9 mouse cellular contexts compared by ENCODE assay signal in the genomic region with DNA sequence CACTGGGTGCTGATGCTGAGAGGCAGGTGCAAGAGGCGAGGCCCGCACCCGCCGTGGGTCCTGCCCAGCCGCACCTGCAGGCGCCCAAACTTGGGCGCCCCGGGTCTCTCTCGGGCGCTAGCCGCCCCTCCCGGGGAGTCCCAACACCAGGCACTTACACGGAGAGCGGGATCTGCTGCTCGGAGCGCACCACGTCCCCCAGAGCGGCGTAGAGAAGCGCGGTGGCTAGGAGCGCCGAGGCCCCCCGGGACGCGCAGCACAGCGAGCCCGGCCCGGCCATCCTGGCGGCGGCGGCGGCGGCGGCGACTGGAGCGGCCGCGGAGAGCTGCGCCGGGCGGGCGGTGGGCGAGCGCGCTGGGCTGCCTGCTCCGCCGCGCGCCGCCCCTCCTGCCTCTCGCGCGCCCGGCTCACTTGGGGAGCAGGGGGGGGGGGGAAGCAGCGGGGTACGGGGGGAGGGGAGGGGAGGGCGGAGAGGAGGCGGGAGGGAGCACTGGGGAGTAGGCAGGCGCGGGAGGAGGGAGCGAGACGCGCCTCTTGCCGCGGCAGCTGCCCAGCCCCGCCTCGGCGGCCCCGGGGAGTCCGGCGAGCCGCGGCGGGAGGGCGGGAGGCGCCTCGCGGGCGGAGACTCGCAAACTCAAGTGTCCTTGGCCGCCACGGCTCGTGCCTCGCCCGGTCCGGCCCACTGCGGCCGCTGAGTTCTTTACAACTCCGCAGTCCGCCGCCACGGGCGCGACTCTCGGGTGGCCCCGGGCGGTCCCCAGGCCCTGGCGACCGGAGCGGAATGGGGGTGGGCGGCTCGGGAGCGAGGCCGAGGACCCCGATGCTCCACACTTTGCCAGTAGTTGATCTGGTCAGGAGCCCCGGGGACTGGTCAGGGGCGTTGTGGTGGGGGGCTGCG. TPM values are rescaled to one million over a fixed set of nuclear protein-coding genes. Genes with fewer than 3 reads are reported as not detected.
DNase-seq lines count a peak whose midpoint lies in the region; ATAC-seq and TF ChIP-seq lines count a peak whose summit lies in the region.
"Had no signal": no experiment of that assay in that cellular context is flagged by ENCODE, and none has a peak within 500 bp of the region (broad histone marks: within the 10 kb centered on the region; RNA-seq: fewer than 3 reads in every experiment).

A gene (minus strand): TSS at position 377 of the 898 bp plus-strand sequence.

- peak within 1 kb of the TSS; percentile 61 for H3K9ac ChIP-seq in hindbrain, postnatal 0 days (replicated peaks; ENCODE audit: low read length)

- DNase-seq in adrenal gland, adult (ENCODE audit: inconsistent age in 2 of 2, low spot score in 1 of 2), result peak; percentile 80 to 90
- DNase-seq in cerebellum, postnatal 36 days, result peak; percentile 50
- peak; percentile 50 for DNase-seq in gastrocnemius, postnatal 10 days
- DNase-seq in hindbrain, postnatal 0 days (ENCODE audit: low spot score), result peak; percentile 71
- peak; percentile 72 to 75 for DNase-seq in left cerebral cortex, adult 2 months (ENCODE audit: extremely low spot score in 1 of 2, low spot score in 2 of 2)
- DNase-seq in lung, postnatal 25 days (ENCODE audit: low spot score), result peak; percentile 37
- DNase-seq in right cerebral cortex, postnatal 25 days, result peak; percentile 79
- DNase-seq in c-Kit-positive CD71-positive TER-119-positive erythroid progenitor cells, embryonic 14.5 days (ENCODE audit: low spot score), result no peak

- H3K36me3 ChIP-seq in hindbrain, postnatal 0 days (ENCODE audit: insufficient read depth, low read length), result no peaks in the 10 kb centered on the region

- WGBS in hindbrain, postnatal 0 days, result 2% methylated on average over 65 of the region's 109 CpGs

- TF ChIP-seq CTCF in hindbrain, postnatal 0 days (IDR thresholded peaks at IDR 0.05; ENCODE audit: low read depth), result no peak
- no peak for TF ChIP-seq CTCF in left cerebral cortex, adult 2 months (IDR thresholded peaks at IDR 0.05)

- H3K4me1 ChIP-seq in hindbrain, postnatal 0 days (ENCODE audit: insufficient read depth, low read length), result no peaks in the 10 kb centered on the region

- intact Hi-C loops in left cerebral cortex, adult 2 months (cut with DNase I), result loop anchor here (2.0 to 5.0 kb wide), 2 partner anchors 46 to 215 kb away; no protein-coding TSS in a partner anchor

- H3K9me3 ChIP-seq in hindbrain, postnatal 0 days (ENCODE audit: low read length), result no peaks in the 10 kb centered on the region

- peak within 1 kb of the TSS; percentile 98 for H3K4me2 ChIP-seq in hindbrain, postnatal 0 days (ENCODE audit: low read depth, low read length)

- peak within 1 kb of the TSS; percentile 69 for H3K4me3 ChIP-seq in hindbrain, postnatal 0 days (ENCODE audit: low read length)
- H3K4me3 ChIP-seq in left cerebral cortex, adult 2 months, result peak within 1 kb of the TSS; percentile 66
- H3K4me3 ChIP-seq: myocyte had no signal

- H3K27me3 ChIP-seq in hindbrain, postnatal 0 days (ENCODE audit: insufficient read depth, low read length), result no peaks in the 10 kb centered on the region

- peak within 1 kb of the TSS; percentile 59 for H3K27ac ChIP-seq in hindbrain, postnatal 0 days
- peak within 1 kb of the TSS; percentile 97 for H3K27ac ChIP-seq in left cerebral cortex, adult 2 months

- ATAC-seq in hindbrain, postnatal 0 days, result peak; percentile 81

RNA-seq across cellular contexts. Expression of the gene that starts here (rescaled TPM):
- 1 to 10 TPM; 2.2 to 2.8 TPM for total RNA-seq in gastrocnemius, postnatal 10 days (2021)
- total RNA-seq in hindbrain, postnatal 0 days (2014; rRNA removed), result 27.3 and 39.0 TPM in 2 replicates
- polyA plus RNA-seq in hindbrain, postnatal 0 days (2015; fragmentation: Nextera tagmentation; extraction: Ambion mirVana), result 36.5 and 37.6 TPM in 2 replicates
- 100 to 1,000 TPM; 112 to 115 TPM for total RNA-seq in left cerebral cortex, adult 2 months (2021)
